Mouse (Mus musculus): ENCODE results near the gene Lhfp.
"Not testable (repeated sequence)": the region's sequence is repeated elsewhere in the genome, so short reads cannot be mapped to it uniquely, and the experiment has no call there.

Lhfp gene

DNA sequence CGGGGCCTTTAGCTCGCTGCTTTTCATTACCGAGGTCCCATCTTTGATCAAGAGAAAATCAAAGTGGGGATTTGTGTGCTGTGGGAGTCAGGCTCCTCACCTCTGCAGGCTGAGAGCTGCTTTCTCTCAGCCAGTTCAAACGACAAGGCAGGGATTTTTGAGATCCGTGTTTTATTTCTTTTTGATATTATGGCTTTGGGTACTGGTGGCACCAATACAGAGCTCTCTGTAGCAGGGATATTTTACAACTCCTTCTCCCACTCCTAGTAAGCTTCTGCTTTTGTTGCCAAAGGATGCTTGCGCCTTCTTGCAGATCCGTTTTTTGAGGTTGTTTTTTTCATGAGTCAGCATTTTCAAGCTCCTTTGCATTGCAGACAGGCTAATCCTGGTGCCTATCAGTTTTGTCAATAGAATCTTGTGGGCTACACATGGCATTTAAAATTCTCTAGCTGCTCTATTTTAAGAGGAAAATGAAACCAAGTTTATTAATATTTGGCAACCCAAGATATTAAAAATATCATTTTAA lies 172.5 kb downstream of the Lhfp start:
- no peak for DNase-seq (ENCODE audit: low spot score)

DNA sequence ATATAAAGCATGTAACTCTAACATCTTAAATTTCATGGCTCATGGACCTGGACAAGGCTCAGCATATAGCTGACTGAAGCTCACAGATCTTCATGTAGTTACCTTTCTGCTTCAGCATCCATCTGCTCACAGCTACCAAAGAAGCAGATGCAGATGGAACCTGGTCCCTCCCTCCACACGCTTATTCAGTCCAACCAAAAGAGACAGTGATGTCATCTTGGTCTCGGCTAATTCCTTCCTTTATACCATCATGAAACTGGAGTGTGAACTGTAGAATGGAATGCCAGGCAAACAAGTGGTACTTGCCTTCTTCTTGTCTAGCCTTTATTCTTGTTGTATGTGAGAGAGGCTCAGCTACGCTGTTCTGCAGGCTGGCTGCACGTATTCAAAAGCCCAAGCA lies 173.1 kb downstream of the Lhfp start:
- no peak for DNase-seq (ENCODE audit: low spot score)

DNA sequence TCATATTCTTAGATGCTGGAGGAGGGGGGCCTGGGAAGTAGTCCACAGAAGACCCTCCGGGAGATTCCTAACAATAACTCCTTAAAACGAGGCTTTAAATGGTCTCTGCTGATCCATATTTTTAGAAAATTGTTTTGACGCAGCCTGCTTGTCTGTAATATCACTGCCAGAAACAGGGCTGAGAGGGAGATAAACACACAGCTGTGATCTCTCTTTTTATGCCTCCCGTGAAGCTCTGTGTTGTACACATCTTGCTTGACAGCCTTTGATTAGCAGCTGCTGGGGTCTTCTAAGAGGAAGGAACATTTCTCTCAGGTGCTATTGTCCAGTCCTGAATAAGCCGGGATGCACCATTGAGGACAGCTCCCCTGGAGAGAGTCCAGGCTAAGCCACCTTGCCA lies 176.4 kb downstream of the Lhfp start:
- DNase-seq (ENCODE audit: low spot score) = no peak

DNA sequence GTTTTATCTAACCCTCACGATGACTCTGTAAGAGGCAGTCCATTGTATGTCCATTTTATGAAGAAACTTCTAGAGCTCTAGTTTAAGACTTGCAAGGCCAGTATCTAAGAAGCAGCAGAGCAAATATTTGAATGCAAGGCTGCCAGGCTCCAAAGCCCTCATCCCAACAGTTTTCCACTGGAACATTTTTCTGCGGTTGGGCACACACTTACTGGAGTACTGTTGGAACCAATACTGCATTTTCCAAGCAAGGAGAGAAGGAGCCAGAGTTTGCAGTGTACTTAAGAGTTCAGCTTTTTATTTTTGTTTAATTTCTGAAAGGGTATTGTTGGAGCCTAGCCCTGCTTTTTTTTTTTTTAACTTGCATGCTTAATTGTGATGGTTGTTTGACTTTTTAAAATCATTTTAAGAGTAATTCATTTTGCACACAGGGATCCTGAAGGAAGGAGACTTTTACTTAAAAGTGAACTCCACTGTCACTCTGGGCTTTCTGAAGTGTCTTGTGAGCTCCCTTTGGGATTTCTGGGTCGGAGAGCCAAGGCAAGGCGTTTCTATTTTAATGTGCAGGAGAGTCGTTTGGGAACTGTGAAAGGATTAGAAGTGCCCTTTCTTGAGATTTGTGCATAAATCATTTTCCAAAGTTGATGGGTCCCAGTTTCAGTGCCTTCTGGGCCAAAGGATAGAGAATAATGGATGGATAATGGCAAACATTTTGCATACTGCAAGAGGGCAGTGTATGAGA lies 180.4 kb downstream of the Lhfp start:
- peak; percentile 66 for DNase-seq (ENCODE audit: low spot score)

DNA sequence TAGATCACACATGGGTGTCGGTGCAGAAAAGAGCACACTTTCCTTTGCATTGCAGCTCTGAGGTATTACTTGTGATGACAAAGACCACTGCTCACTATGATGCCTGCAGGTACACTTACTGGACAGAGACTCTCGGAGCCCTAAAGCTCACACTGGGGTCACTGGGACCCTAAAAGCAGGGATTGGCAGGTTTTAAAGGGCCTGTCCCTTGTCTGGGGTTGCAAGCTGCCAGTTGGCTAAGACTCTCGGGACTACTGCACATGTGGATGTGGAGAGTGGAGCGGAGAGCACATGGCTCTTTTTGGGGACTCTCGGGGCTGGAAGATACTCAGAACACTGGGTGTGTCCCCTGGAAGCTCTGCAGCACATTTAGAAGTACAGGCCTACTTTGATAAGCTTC lies 182.8 kb downstream of the Lhfp start:
- no peak for DNase-seq (ENCODE audit: low spot score)

DNA sequence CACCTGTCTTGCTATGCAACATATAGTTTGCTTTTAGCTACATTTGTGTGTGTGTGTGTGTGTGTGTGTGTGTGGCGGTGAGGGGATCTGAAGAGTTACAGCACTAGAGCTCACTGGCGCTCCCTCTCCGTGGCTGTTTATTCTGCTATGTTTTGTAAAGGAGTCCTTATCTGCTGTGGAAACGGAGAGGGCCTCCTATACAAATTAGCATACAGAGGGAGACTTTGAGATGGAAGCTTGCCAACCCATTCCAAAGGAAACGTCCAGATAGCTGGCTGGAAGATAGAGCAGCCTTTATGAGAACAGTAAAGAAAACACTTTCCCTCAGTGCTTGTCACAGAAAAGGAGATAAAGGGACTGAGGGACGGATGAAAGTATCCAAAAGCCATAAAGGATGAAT lies 184.4 kb downstream of the Lhfp start:
- peak; percentile 43 for DNase-seq (ENCODE audit: low spot score)

DNA sequence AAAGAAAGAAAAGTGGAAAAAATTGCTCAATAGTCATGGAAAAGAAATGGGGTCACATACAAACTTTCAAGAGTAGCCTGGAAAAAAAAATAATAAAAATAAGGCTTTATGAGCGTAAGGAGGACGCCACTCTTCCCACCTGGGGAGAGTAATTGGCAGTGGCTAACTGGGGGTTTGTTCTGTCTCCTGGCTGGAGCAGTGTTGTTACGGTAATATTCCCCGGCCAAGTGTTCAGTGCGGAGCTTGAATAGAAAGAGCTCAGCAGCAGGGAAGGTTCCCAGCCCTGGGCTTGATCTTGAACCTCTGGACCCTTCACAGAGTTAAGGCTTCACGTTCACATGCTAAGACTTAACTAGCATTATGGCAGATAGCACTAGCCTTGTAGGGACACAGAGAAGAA lies 184.9 kb downstream of the Lhfp start:
- no peak for DNase-seq (ENCODE audit: low spot score)

DNA sequence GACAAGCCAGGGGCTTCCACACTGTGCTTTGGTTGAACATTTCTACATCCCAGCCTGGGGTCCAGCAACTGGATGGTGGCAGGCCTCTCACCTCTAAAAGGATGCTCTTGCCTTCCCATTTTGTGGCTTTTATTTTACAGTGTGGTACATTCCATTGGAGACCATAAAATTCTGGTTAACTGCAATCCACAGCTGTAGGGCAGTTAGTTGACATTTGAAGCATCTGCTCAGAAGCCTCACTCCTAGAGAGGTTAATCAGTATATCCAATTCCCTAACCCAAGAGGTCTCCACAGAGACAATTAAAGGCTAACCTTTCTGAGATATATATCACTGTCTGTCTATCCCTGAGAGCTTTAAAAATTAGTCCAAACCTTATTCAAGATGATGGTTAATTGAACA lies 186.5 kb downstream of the Lhfp start:
- no peak for DNase-seq (ENCODE audit: low spot score)

DNA sequence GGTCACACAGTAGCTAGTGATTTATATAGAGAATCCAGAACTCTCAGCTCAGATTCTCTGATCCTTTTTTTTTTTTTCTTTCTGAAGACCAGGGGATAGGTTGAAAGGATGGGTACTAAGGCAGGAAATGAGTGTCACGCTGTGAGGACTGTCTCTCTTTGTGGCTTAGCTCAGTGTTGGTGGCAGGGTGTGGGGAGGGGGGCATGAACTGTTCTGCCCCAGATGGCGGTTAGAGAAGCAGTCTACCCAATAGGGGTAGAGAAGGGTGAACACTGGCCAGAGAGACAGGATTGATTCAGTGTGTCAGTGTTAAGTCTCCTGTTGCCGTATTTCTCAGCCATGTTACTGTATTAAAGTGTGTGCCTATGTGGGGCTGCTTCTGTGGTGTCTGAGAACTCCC lies 189.2 kb downstream of the Lhfp start:
- DNase-seq (ENCODE audit: low spot score) = no peak

DNA sequence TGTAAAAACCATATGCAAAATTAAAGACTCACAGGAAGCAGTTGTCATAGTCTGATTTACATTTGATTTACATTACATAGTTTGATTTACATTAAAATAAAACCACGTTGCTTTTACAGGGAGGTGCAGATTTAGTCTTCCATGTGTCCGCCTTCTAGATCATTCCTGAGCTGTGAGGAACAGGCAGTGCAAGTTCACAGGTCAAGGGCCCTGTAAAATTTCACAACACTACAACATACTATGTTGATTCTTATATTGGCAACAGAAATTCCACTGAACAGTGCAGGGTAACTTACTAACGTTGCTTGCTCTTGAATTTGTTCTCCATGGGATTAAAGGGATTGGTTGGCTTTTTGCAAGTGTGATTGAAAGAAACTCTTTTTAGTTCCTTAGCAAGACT lies 189.8 kb downstream of the Lhfp start:
- peak; percentile 47 for DNase-seq (ENCODE audit: low spot score)

DNA sequence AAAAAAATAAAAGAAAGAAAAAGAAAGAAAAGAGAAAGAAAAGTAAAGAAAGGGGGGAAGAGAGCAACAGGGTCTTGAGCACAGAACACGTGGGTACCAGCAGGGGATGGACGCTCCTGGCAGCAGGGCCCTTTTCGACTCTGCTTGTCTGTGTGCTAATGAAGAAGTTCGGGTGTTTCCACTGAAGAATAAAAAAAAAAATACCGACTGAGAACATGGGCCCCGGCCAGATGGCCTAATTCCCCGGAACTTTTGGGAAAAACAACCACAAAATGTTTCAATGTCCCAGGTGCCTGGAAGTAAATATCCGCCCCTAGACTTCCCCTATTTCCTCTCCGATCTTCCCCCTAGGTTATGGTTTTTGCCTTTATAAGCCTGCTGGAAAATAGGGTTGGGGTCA lies 191.1 kb downstream of the Lhfp start:
- DNase-seq (ENCODE audit: low spot score) = not testable (repeated sequence)

DNA sequence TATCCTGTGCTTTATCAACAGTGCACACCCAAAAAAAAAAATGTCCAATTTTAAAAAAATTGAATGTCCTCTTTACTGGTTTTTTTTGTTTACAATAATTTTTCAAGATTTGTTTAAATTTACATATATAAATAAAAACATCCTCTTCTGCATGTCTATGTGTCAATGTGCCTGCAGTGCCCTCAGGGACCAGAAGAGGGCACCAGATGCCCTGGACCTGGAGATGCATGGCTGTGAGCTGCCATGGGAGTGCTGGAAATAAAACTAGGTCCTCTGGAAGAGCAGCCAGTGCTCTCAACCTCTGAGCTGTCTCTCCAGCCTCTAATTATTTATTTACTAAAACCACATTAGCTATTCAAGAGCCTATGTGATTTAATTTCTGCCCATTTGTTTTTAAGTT lies 193.4 kb downstream of the Lhfp start:
- no peak for DNase-seq (ENCODE audit: low spot score)

DNA sequence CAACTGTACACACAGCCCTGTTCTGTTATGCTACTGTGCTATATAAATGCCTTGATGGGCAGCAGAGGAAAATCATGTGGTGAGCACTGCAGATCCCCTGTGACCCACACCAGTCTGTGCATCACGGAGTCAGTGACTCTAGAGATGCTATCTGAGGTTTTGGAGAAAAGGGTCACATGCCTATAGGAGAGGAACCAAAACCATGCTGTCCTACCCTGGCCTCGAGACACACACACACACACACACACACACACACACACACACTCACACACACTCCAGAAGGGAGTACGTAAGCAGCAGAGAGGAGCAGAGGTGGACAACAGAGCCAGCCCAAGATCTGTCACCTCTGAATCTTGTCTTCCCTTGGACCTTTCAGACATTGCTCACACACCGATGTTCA lies 195.1 kb downstream of the Lhfp start:
- DNase-seq (ENCODE audit: low spot score) = no peak

DNA sequence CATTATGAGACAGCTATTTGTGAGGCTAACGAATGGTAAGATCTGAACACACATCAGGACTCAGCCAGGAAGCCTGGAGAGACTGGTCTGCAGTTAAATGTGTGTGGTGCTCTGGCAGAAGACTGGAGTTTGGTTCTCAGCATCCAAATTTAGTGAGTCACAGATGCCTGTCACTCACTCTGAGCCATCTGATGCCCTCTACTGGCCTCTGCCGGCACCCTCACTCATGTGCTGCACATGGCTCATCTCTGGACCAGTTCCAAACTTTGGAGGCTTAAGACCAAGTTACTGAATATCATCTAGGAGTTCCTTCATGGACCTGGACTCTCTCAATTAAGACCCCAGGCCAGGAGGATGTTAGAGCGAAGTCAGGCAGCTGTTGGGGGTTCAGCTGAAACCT lies 198.8 kb downstream of the Lhfp start:
- no peak for DNase-seq (ENCODE audit: low spot score)

DNA sequence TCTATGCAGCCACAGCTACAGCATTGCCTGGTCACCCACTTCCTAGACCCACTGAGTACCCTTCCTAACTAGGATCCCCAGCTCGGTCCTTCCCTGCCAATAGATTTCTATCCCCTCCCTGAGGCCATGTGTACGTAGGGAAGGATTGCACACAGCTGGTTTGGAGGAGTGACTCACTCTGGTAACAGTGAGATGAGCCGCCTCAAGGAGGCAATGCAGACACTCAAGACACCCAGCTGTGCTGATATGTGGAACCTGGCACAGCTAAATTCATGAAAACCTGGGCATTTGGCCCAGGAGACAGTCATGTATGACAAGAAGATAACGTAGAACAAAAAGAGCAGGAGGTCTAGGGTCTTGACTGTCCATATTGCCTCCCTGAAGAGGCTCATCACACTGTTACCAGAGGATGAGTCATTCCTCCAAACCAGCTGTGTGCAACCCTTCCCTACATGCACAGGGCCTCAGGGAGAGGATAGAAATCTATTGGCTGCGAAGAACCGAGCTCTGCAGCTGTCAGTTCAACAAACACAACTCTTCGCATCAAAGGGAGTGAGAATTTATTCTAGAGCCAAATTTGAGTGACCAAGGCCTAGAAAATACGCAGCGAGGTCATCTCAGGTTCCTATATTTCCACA lies 204.4 kb downstream of the Lhfp start:
- no peak for DNase-seq (ENCODE audit: low spot score)

DNA sequence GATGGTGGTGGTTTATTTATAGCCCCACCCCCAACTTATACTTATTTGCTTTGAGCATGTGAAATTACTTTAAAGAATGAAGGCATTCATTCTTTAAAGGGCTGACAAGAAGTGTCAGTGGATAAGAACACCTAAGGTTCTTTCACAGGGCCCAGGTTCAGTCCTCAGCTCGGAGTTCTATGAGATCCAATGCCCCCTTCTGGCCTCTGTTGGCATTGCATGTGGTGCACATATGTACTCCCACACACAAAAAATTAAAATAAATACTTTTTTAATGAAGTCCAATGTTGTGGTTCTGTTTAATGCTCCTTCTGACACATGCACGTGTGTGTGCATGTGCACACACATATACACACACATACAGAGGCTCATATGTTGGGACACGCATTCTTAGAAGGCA lies 205.8 kb downstream of the Lhfp start:
- DNase-seq (ENCODE audit: low spot score) = peak; percentile 62

DNA sequence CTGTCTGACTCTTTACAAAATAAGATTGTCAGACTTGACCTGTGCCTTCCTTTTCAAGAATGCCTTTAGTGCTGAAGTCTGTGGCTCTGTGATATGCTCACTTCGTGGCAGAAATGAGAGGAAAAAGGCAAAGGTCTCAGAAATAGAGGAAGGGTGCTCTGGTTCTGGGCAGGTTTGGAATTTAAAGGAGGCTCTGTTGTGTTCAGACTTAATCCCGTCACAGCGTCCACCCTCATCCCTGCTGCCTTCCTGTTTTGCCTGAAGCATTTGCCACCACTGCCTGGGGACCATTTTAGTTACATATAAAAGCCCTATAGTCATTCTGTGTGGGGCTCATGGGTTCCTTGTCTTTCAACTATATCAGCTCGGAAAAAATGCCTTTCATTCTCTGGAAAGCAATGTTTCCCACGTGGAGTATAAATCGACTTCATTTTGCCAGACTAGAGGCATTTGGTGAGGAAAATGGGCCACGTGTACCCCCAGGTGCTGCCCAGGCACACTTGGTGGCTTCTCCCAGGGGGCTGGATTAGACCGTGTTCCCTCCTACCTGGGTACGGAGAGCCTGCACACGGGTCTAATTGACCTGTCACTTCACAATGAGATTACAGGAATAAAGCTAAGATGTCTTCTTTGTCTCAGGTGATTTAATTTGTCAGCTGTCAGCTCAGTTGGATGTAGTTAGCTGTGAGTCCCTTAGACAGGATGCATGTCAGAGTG lies 207.0 kb downstream of the Lhfp start:
- DNase-seq (ENCODE audit: low spot score) = no peak

DNA sequence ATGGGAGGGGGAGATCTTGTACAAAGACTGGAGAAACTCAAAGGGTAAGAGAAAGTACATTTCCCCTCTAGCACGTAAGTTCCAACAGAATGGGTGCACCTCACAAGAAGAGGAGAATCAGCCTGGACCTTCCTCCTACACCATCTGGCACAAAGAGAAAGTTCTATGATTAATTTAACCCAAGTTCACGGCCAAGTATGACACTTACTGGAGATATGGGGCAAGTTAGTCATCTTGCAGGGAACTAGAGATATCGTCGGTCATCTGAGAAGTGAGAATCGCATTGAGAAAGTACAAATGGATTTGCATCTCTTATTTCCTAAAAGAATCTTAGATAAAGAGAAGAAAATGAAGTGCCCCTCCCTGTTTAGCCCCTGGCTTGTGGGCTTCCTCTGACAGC lies 211.2 kb downstream of the Lhfp start:
- DNase-seq (ENCODE audit: low spot score) = no peak

DNA sequence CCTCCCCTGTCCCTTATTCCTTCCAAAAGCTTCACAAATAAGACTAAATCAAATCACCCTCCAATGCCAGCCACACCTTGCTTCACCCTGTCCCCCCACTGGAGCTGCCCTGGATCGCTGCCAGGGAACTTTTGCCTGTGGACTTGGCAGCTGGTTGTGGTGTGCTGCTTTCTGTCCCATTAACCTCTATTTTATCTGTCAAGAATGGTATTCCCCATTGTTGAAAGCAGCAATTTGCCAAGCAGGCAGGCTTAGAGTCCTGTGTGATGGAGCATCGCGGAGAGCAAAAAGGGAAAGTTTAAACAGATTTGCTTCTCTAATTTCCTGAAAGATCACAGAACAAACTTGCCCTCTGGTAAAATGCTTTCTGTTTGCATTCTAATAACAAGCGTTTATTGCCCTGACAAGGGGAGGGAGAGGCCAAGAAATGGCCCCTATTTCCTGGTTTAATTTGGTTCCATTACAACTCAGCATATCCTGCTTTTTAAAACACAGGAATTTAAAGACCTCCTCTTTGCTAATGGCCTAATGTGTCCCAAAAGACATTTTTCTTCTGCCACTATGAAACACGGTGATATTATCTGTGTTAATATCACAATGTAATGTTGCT lies 212.0 kb downstream of the Lhfp start:
- no peak for DNase-seq (ENCODE audit: low spot score)

DNA sequence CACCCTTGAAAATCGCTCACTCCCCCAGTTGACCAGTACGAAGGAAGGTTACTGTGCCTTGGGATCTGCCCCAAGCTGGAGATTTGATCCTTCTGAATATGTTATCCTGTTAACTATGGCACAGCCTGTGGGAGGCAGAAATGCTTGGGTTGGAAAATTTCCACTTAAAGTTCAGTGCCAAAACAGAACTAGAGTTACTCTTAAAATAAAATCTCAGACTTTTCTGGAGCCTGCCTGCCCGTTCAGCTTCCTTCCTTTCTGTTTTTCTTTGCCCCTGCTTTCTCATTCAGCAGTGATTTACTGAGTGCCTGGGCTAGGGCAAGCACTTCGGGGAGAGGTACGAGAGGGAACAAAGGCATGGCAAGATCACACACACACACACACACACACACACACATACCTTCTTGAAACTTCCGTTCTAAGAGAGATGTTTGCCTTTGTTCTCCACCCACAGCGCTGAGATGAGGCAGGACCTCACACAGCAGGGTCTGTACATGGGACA lies 217.4 kb downstream of the Lhfp start:
- no peak for DNase-seq (ENCODE audit: low spot score)

DNA sequence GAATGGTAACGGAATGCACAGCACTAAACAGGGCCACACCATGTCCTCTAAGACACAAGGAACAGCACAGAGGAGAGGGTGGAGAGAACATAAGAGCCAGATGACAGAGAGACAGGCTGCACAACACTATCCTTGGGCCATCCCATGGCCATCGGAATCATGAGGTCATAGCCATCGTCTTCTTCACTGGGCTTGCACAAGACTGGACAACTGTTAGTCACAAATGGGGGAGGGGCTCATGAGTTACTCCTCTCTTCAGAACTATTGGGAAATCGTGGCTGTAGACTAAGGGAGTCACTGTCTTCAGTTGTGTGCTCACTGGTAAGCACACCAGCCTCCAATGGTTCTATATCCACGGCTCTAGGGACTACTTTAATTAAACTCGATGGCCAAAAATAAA lies 224.8 kb downstream of the Lhfp start:
- no peak for DNase-seq (ENCODE audit: low spot score)

DNA sequence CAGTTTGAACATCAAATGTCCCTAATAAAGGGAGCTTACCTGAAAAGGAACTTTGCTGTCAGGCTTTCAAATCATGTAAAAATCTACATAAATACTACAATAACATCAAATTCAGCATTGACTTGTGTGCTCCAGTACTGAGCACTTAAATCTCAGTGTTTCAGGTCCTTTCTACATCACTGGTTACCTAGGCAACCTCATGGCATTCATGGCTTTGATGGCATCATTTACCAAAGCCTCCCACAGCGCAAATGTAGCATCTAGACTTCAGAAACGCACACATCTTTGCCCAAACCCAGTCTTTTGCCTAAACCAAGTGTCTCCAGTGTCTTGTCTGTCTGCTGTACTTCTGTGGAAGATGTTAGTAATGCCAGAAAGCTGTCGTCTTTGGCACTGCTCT lies 225.7 kb downstream of the Lhfp start:
- no peak for DNase-seq (ENCODE audit: low spot score)

DNA sequence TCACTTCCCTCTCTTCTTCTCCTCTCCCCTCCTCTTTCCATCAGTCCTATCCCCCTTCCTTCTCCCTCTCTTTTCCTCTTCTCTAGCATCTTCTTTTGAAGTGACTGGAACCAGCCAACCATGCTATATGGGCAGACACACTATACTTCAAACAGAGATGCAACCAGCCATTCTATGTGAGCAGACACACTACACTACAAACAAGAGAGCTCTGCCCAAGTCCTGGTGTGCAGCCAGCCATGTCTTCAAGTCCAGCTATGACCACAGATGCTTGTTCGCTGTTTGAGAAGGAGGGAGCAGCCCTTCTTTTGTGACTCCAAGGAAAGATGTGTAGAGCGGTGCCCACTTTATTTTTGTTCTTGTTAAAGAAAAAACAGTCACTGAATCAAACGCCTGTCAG lies 231.9 kb downstream of the Lhfp start:
- no peak for DNase-seq (ENCODE audit: low spot score)
